Mouse (Mus musculus) liver, adult 10 weeks (tissue): Measurements from ENCODE around the gene Psmb11. TPM values are rescaled to one million over a fixed set of nuclear protein-coding genes. Genes with fewer than 3 reads are reported as not detected.

Experiments
- polyA plus RNA-seq: library from polyadenylated mRNA; stranded (reverse); fragments of 350-450 nt; fragmentation: Illumina TruSeq; extraction: RNeasy Lipid Tissue Mini Kit (QIAGEN cat#74804); gene quantifications from one replicate; pipeline ENCODE4 v1.2.3, GENCODE M21; 2014; ENCODE audit warnings: low read depth, low replicate concordance

Psmb11 gene
- not detected for polyA plus RNA-seq

GRCm38 (mm10) chr14:54621133-54621532, at the start of gene Psmb11:
Gene Psmb11, plus strand, starts transcription at chr14:54621433.

GRCm38 (mm10) chr14:54577089-54577982, 43.9 kb upstream of the Psmb11 start, which contains the start of gene Ajuba:
Gene Ajuba, minus strand, starts transcription at chr14:54577558.

GRCm38 (mm10) chr14:54605752-54606321, 15.4 kb upstream of the Psmb11 start, which contains the start of gene 4931414P19Rik:
Gene 4931414P19Rik, minus strand, starts transcription at chr14:54605993.

GRCm38 (mm10) chr14:54617897-54618365, 3.3 kb upstream of the Psmb11 start, which contains the start of gene Psmb5:
Gene Psmb5, minus strand, starts transcription at chr14:54618022.

GRCm38 (mm10) chr14:54640946-54641304, 19.7 kb downstream of the Psmb11 start, which contains the start of gene Gm17606:
Gene Gm17606, plus strand, starts transcription at chr14:54640952.

GRCm38 (mm10) chr14:54641305-54641969, 20.2 kb downstream of the Psmb11 start, which contains the start of gene Cdh24:
Gene Cdh24, minus strand, starts transcription at chr14:54641364.

Other genes starting within 250 kb of the Psmb11 start
- gene Slc7a7, start 203.7 kb upstream of the Psmb11 start, polyA plus RNA-seq, result 2.0 TPM
- 45.6 TPM for gene Mrpl52, start 194.5 kb upstream of the Psmb11 start, polyA plus RNA-seq
- 14.3 TPM for gene Mmp14, start 189.8 kb upstream of the Psmb11 start, polyA plus RNA-seq
- 2.3 TPM for gene Lrp10, start 157.3 kb upstream of the Psmb11 start, polyA plus RNA-seq
- gene Rem2, start 145.3 kb upstream of the Psmb11 start, polyA plus RNA-seq, result not detected
- gene Prmt5, start 103.9 kb upstream of the Psmb11 start, polyA plus RNA-seq, result 9.2 TPM
- gene Haus4, start 66.8 kb upstream of the Psmb11 start, polyA plus RNA-seq, result 2.4 TPM
- 5.1 TPM for gene Ajuba, start 43.9 kb upstream of the Psmb11 start, polyA plus RNA-seq
- 0.93 TPM for gene 4931414P19Rik, start 15.4 kb upstream of the Psmb11 start, polyA plus RNA-seq
- gene Psmb5, start 3.4 kb upstream of the Psmb11 start, polyA plus RNA-seq, result 7.7 TPM
- gene Gm17606, start 19.5 kb downstream of the Psmb11 start, polyA plus RNA-seq, result not detected
- not detected for gene Cdh24, start 19.9 kb downstream of the Psmb11 start, polyA plus RNA-seq
- 13.9 TPM for gene 1700123O20Rik, start 64.8 kb downstream of the Psmb11 start, polyA plus RNA-seq
- gene Acin1, start 65.5 kb downstream of the Psmb11 start, polyA plus RNA-seq, result 40.7 TPM
- not detected for gene Gm29776, start 77.4 kb downstream of the Psmb11 start, polyA plus RNA-seq
- not detected for gene Cebpe, start 90.7 kb downstream of the Psmb11 start, polyA plus RNA-seq
- gene Slc7a8, start 160.5 kb downstream of the Psmb11 start, polyA plus RNA-seq, result 0.82 TPM
- gene Rnf212b, start 192.7 kb downstream of the Psmb11 start, polyA plus RNA-seq, result not detected
- 3.0 TPM for gene Homez, start 249.5 kb downstream of the Psmb11 start, polyA plus RNA-seq